Mouse (Mus musculus) testis, adult 2 months (tissue): ENCODE results near the gene Paip2b.

ENCODE experiments used
- CTCF ChIP-seq: fragments of 200-500 bp; IDR thresholded peaks from 2 replicates; pipeline ENCODE4 v1.5.1; 2012; ENCODE audit warnings: low read depth, mild to moderate bottlenecking, inconsistent platforms, low read length, moderate library complexity; ENCODE audit not compliant: control insufficient read depth, insufficient read depth, insufficient replicate concordance
- POLR2A ChIP-seq: fragments of 200-500 bp; IDR thresholded peaks from 2 replicates; pipeline ENCODE4 v1.6.1; 2012; ENCODE audit warnings: low read depth, mild to moderate bottlenecking, inconsistent platforms, low read length, moderate library complexity; ENCODE audit not compliant: control insufficient read depth

DNA sequence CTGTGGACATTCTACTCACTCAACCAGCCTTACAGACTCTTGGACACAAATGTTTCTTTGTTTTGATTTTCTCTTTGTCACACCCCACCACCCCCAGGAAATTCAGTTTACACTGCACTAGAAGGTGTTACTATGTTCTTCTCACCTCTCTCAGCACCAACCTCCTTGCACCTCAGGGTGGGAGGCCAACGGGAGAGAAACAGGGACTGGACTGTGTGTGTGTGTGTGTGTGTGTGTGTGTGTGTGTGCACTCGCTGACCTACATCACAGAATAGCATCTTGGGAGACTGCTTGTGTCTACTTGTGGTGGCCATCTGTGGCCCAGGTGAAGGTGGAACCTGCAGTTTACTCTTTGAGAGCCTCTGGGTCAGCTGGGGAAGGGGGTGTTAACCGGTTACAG, 45.1 kb downstream of the Paip2b start:
- TF ChIP-seq POLR2A (no peak), CTCF (no peak)
